13 mouse cellular contexts compared by ENCODE assay signal in the genomic region with DNA sequence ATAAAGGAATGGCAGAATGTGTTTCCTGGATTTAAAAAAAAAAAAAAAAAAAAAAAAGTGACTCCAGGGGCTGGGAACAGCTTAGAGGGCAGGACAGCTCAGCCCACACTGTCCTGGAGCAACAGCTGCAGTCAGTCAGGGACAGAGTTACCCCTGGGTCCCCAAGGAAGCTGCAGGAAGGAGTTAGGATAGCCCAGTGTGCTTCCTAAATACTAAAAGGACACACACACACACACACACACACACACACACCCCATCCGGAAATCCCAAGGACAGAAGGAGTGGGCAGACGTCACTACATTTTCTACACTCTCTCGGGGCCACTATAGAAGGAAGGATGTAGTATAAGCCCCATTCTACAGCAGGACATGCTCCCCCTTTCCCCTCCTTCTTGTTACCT. TPM values are rescaled to one million over a fixed set of nuclear protein-coding genes. Genes with fewer than 3 reads are reported as not detected.
DNase-seq lines count a peak whose midpoint lies in the region; ATAC-seq lines count a peak whose summit lies in the region.
"Had no signal": no experiment of that assay in that cellular context is flagged by ENCODE, and none has a peak within 500 bp of the region (broad histone marks: within the 10 kb centered on the region; RNA-seq: fewer than 3 reads in every experiment).

No protein-coding gene starts in this region.

- no peak overlapping the region for H3K4me2 ChIP-seq in kidney, embryonic 16.5 days (replicated peaks; ENCODE audit: low read depth, low read length)
- H3K4me2 ChIP-seq in heart, embryonic 16.5 days (ENCODE audit: low read depth, low read length): no peak overlapping the region
- no peak overlapping the region for H3K4me2 ChIP-seq in limb, embryonic 12.5 days

- no peaks in the 10 kb centered on the region for H3K27me3 ChIP-seq in kidney, embryonic 16.5 days (ENCODE audit: insufficient read depth, low read length)
- H3K27me3 ChIP-seq in heart, embryonic 16.5 days (ENCODE audit: control insufficient read depth, insufficient read depth, low read length): no peaks in the 10 kb centered on the region; the same call in 1 of the 2 replicates
- H3K27me3 ChIP-seq in limb, embryonic 12.5 days: no peaks in the 10 kb centered on the region

- ATAC-seq in kidney, embryonic 16.5 days (ENCODE audit: low FRiP score, low TSS enrichment): peak; percentile 58
- peak; percentile 38 for ATAC-seq in heart, embryonic 16.5 days (replicated peaks; ENCODE audit: extremely low read depth, insufficient read depth, low FRiP score)
- no peak for ATAC-seq in limb, embryonic 12.5 days (ENCODE audit: insufficient number of reproducible peaks, insufficient read depth, low FRiP score, low TSS enrichment, low read depth)

- H3K9me3 ChIP-seq in kidney, embryonic 16.5 days (ENCODE audit: low read length): no peaks in the 10 kb centered on the region
- no peaks in the 10 kb centered on the region; the same call in 1 of the 2 replicates for H3K9me3 ChIP-seq in heart, embryonic 16.5 days (replicated peaks; ENCODE audit: control insufficient read depth, low read length)
- no peaks in the 10 kb centered on the region for H3K9me3 ChIP-seq in limb, embryonic 12.5 days

- no peak overlapping the region for H3K4me3 ChIP-seq in kidney, embryonic 16.5 days (ENCODE audit: low read length)
- H3K4me3 ChIP-seq in heart, embryonic 16.5 days (ENCODE audit: low read length): no peak overlapping the region
- no peak overlapping the region for H3K4me3 ChIP-seq in limb, embryonic 12.5 days (replicated peaks)

- WGBS in kidney, embryonic 16.5 days: 21% methylated on average over 3 of the region's 3 CpGs
- WGBS in heart, embryonic 16.5 days: 49% methylated on average over 3 of the region's 3 CpGs
- 72% methylated on average over 3 of the region's 3 CpGs for WGBS in limb, embryonic 12.5 days

- DNase-seq in adrenal gland, postnatal 14 days: peak; percentile 49
- DNase-seq in adrenal gland, postnatal 25 days: no peak
- no peak for DNase-seq in kidney, adult 11 months
- no peak for DNase-seq in layer of hippocampus, postnatal 25 days (ENCODE audit: extremely low spot score in 1 of 2, low spot score in 1 of 2)
- no peak for DNase-seq in thymus, adult 18-20 months
- DNase-seq: cerebellum, postnatal 25 days; right cerebral cortex, postnatal 25 days had no signal

- H3K36me3 ChIP-seq in kidney, embryonic 16.5 days (ENCODE audit: insufficient read depth, low read length): no peaks in the 10 kb centered on the region
- no peaks in the 10 kb centered on the region for H3K36me3 ChIP-seq in heart, embryonic 16.5 days (ENCODE audit: control insufficient read depth, insufficient read depth)
- H3K36me3 ChIP-seq in limb, embryonic 12.5 days: peaks cover 6% of the 10 kb centered on the region

- H3K4me1 ChIP-seq in kidney, embryonic 16.5 days (ENCODE audit: insufficient read depth, low read length): peaks cover 83% of the 10 kb centered on the region
- peaks cover 16% of the 10 kb centered on the region for H3K4me1 ChIP-seq in heart, embryonic 16.5 days (ENCODE audit: control insufficient read depth, insufficient read depth, low read length)
- peaks cover 73% of the 10 kb centered on the region for H3K4me1 ChIP-seq in limb, embryonic 12.5 days (replicated peaks)

- H3K27ac ChIP-seq in kidney, embryonic 16.5 days (ENCODE audit: low read length): peak overlapping the region; percentile 77
- H3K27ac ChIP-seq in heart, embryonic 16.5 days (ENCODE audit: low read length): peak overlapping the region; percentile 40
- H3K27ac ChIP-seq in limb, embryonic 12.5 days: 0 out of 2 replicates have a peak overlapping the region, but pooled peaks have one; percentile 17

- no peak overlapping the region for H3K9ac ChIP-seq in kidney, embryonic 16.5 days (replicated peaks; ENCODE audit: low read length)
- no peak overlapping the region for H3K9ac ChIP-seq in heart, embryonic 16.5 days (ENCODE audit: low read length)
- no peak overlapping the region for H3K9ac ChIP-seq in limb, embryonic 12.5 days (replicated peaks)

RNA-seq across cellular contexts. Expression of gene Fignl2, which starts 10.3 kb away (rescaled TPM):
- 7.9 and 8.8 TPM in 2 replicates for total RNA-seq in adrenal gland, postnatal 14 days (2021)
- total RNA-seq in adrenal gland, postnatal 25 days (2021): 9.0 and 10.2 TPM in 2 replicates
- 0.26 and 0.35 TPM in 2 replicates for polyA plus RNA-seq in kidney, embryonic 16.5 days (2015; fragmentation: Nextera tagmentation; extraction: Ambion mirVana)
- polyA plus RNA-seq in heart, embryonic 16.5 days (2015; fragmentation: Nextera tagmentation; extraction: Ambion mirVana): 0.10 and 0.12 TPM in 2 replicates
- polyA plus RNA-seq in limb, embryonic 12.5 days (2016; fragmentation: Nextera tagmentation; extraction: Ambion mirVana): 0.38 and 0.56 TPM in 2 replicates
- total RNA-seq in layer of hippocampus, postnatal 25 days (2021): 1 to 10 TPM; 1.5 TPM
- total RNA-seq: hematopoietic stem cell, adult 5-6 weeks had no signal

RNA-seq across cellular contexts. Expression of gene Gm47841, which starts 20.8 kb away (rescaled TPM):
- 0.49 TPM in 1 of 2 replicates, not detected in the other for total RNA-seq in adrenal gland, postnatal 14 days (2021)
- not detected in 2 replicates for total RNA-seq in adrenal gland, postnatal 25 days (2021)
- polyA plus RNA-seq in kidney, embryonic 16.5 days (2015; fragmentation: Nextera tagmentation; extraction: Ambion mirVana): not detected in 2 replicates
- polyA plus RNA-seq in heart, embryonic 16.5 days (2015; fragmentation: Nextera tagmentation; extraction: Ambion mirVana): not detected in 2 replicates
- polyA plus RNA-seq in limb, embryonic 12.5 days (2016; fragmentation: Nextera tagmentation; extraction: Ambion mirVana): not detected in 2 replicates
- not detected for total RNA-seq in layer of hippocampus, postnatal 25 days (2021)
- total RNA-seq: hematopoietic stem cell, adult 5-6 weeks; megakaryocyte progenitor cell, adult 5-6 weeks; neutrophil, adult 5-6 weeks had no signal

RNA-seq across cellular contexts. Expression of gene Ankrd33, which starts 47.5 kb away (rescaled TPM):
- total RNA-seq in adrenal gland, postnatal 14 days (2021): not detected in 2 replicates
- 0.62 and 0.64 TPM in 2 replicates for total RNA-seq in adrenal gland, postnatal 25 days (2021)
- not detected in 2 replicates for polyA plus RNA-seq in kidney, embryonic 16.5 days (2015; fragmentation: Nextera tagmentation; extraction: Ambion mirVana)
- polyA plus RNA-seq in heart, embryonic 16.5 days (2015; fragmentation: Nextera tagmentation; extraction: Ambion mirVana): not detected in 2 replicates
- not detected in 2 replicates for polyA plus RNA-seq in limb, embryonic 12.5 days (2016; fragmentation: Nextera tagmentation; extraction: Ambion mirVana)
- not detected for total RNA-seq in layer of hippocampus, postnatal 25 days (2021)
- total RNA-seq: hematopoietic stem cell, adult 5-6 weeks; megakaryocyte progenitor cell, adult 5-6 weeks; neutrophil, adult 5-6 weeks had no signal

Comparison
In these comparisons a context has a peak if more than half of its experiments do, and no peak if none do; other contexts are left out.
1. H3K27ac ChIP-seq: peak in every context shown above with its lines; median percentile 77 in kidney, embryonic 16.5 days; 40 in heart, embryonic 16.5 days; 17 in limb, embryonic 12.5 days.